Mouse (Mus musculus) heart, postnatal 0 days (tissue): ENCODE measurements around the gene B4galnt2.

Source experiments
- CTCF ChIP-seq: IDR thresholded peaks from 2 replicates; pipeline ENCODE4 v1.5.1; 2016; ENCODE audit warnings: antibody characterized with exemption, control low read depth, low read depth
- EP300 ChIP-seq: IDR thresholded peaks from 2 replicates; pipeline ENCODE4 v1.6.1; 2016; ENCODE audit warnings: antibody characterized with exemption, low read depth

DNA sequence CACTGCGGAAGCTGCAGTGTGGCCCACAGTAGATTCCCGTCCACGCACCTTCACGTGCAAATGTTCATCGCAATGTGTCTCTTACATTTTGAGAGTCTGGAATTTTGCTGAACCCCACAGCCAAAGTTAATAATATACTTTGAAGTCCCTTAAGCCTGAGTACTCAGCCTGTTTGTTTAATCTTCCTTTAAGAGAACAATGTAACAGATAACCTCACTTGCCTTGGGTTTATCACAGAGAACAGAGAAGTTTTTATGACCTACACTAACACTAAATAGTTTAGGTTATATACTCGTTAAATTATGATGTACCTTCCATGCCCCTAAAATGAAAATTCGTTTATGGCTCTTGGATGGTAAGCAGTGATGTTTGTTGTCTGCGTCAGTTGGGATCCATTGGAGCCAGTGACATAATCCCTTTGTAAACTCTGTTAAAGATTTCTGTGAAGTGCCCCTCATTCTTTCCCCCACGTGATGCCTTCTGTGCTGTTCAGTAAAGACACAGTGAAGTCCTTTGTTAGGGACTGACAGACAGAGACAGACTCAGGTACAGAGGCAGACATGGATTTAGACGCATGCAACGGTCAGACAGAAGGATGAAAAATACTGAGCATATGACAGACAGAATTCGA, 7.4 kb upstream of the B4galnt2 start:
- no peak for TF ChIP-seq EP300
- no peak for TF ChIP-seq CTCF
